Mouse (Mus musculus) layer of hippocampus, adult 6 months (tissue): ENCODE results near the gene Atf7ip2. TPM values are rescaled to one million over a fixed set of nuclear protein-coding genes. Genes with fewer than 3 reads are reported as not detected.

ENCODE experiments used
- long read RNA-seq, 2 experiments: library from polyadenylated mRNA; unstranded; transcript quantifications; one replicate each; pipeline ENCODE4 v2.0.0; 2019 to 2020
- microRNA-seq: library from miRNA; unstranded; fragments of <30 nt; microRNA quantifications from one replicate; pipeline ENCODE4 v1.2.0, GENCODE M21; 2020
- polyA plus RNA-seq: library from polyadenylated mRNA; unstranded; fragments of <200 nt; fragmentation: Nextera tagmentation; gene quantifications from 2 replicates; pipeline ENCODE4 v1.2.3, GENCODE M21; 2021

The Atf7ip2 gene
- not detected in 2 replicates for polyA plus RNA-seq
- long read RNA-seq, experiment 1: 0 reads
- long read RNA-seq, experiment 2: 0 reads

DNA sequence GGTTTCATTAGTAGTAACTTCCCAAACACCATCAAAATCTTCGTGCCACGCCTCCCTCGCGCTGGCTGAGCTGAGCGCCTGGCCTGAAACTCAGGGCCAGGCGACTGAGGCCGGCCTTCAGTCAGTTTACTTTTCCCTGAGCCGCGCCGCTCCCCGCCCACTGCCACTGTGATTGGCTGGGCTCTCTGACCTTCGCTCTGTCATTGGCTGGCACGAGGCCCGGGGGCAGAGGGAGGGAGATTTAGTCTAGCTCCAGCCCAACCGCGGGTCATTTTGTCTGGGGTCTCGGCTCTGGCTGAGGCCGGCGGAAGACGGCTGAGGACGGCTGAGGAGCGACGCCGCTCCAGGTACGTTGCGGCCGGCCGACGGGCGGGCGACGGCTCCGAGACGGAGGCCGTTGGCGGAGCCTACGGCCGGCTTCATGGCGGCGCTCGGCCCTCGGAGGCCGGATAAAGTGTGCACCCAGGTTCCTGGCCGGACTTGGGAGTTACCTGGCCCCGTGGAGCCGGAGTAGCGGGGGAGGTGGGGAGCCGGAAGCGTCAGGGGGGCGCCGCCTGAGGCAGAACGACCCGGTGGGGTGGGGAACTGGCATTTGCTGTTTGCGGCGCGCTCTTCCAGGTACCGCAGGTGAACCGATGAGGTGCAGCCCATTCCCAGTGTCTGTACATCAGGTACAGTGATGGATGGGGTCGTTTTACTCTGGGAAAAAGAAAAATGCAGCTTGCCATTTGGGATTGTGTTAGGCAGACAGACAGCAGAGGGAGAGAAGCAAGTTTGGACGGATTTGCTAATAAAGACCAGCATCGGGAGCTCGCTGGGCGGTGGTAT is at the start of gene Atf7ip2:
TSS of gene Atf7ip2 (plus strand) at position 34 of the 828 bp plus-strand sequence.

DNA sequence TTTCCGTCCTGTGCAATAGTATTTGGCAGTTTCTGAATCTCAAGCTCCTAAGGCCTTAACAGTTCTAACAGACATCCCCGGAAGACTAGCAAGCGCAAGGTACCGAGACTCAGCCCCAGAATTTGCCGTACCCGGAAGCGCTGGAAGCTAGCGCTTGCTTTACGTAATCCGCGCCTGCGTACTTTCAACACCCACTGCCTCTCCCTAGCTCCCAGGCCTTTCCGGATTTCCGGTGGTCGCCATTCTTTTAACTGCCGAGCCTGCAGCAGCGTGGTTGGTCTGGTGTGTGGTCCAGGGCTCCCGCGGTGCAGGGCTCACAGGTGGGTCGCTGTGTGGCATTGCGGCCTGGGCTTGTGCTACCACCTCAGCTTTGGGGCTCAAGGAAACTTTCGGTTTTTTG is 22.5 kb upstream of the Atf7ip2 start, which contains the start of gene Rpl39l:
TSS of gene Rpl39l (plus strand) at position 222 of the 400 bp plus-strand sequence.

Small RNA genes lying within 50 kb of the gene (microRNA-seq; reads per million reads assigned to microRNA genes)
- not detected for gene Gm22932

Other genes starting within 250 kb of the Atf7ip2 start
- 32.1 and 43.3 TPM in 2 replicates for gene Grin2a, start 197.2 kb upstream of the Atf7ip2 start, polyA plus RNA-seq
- 0.67 TPM in 1 of 2 replicates, not detected in the other for gene Rpl39l, start 22.5 kb upstream of the Atf7ip2 start, polyA plus RNA-seq
- 12.1 and 13.7 TPM in 2 replicates for gene Emp2, start 121.3 kb downstream of the Atf7ip2 start, polyA plus RNA-seq
- gene Tekt5, start 202.8 kb downstream of the Atf7ip2 start, polyA plus RNA-seq: 9.8 and 11.6 TPM in 2 replicates
- 15.4 and 17.3 TPM in 2 replicates for gene Nubp1, start 219.2 kb downstream of the Atf7ip2 start, polyA plus RNA-seq